Mouse (Mus musculus) stomach, embryonic 14.5 days (tissue): ENCODE results near the gene Tomm40. TPM values are rescaled to one million over a fixed set of nuclear protein-coding genes. Genes with fewer than 3 reads are reported as not detected.
A peak's percentile ranks its signal among the peaks of the same experiment; 100 is the strongest.

Experiments
- ATAC-seq: fragments of 200-750 bp; cut with Nextera tagmentation; 2 replicates; pipeline ENCODE4 v1.8.0; 2017; ENCODE audit warnings: low read depth, moderate TSS enrichment; ENCODE audit not compliant: insufficient number of reproducible peaks, insufficient read depth, low FRiP score
- H3K27ac ChIP-seq: fragments of 300-500 bp; sonication (generic); 2 replicates; pipeline ENCODE4 v1.5.1; 2014; ENCODE audit warnings: mild to moderate bottlenecking, low read length, moderate library complexity, mixed read lengths
- H3K27me3 ChIP-seq: fragments of 300-500 bp; sonication (generic); 2 replicates; pipeline ENCODE4 v1.6.1; 2014; ENCODE audit warnings: low read length, control low read depth, mixed read lengths; ENCODE audit not compliant: control insufficient read depth, insufficient read depth
- H3K36me3 ChIP-seq: fragments of 300-500 bp; sonication (generic); 2 replicates; pipeline ENCODE4 v1.6.1; 2014; ENCODE audit warnings: mild to moderate bottlenecking, control low read depth, low read length, moderate library complexity, mixed read lengths; ENCODE audit not compliant: control insufficient read depth, insufficient read depth
- H3K4me1 ChIP-seq: fragments of 300-500 bp; sonication (generic); 2 replicates; pipeline ENCODE4 v1.6.1; 2014; ENCODE audit warnings: low read length, control low read depth, mixed read lengths; ENCODE audit not compliant: control insufficient read depth, insufficient read depth
- H3K4me2 ChIP-seq: fragments of 300-500 bp; sonication (generic); replicated peaks from 2 replicates; pipeline ENCODE4 v1.6.1; 2014; ENCODE audit warnings: low read depth, low read length, control low read depth
- H3K4me3 ChIP-seq: fragments of 300-500 bp; sonication (generic); 2 replicates; pipeline ENCODE4 v1.5.1; 2014; ENCODE audit warnings: low read depth, low read length, control low read depth
- H3K9ac ChIP-seq: fragments of 300-500 bp; sonication (generic); replicated peaks from 2 replicates; pipeline ENCODE4 v1.6.1; 2014; ENCODE audit warnings: low read depth, mild to moderate bottlenecking, control low read depth, low read length, moderate library complexity, mixed read lengths
- H3K9me3 ChIP-seq: fragments of 300-500 bp; sonication (generic); 2 replicates; pipeline ENCODE4 v1.6.1; 2016; ENCODE audit warnings: low read depth, low read length, control low read depth; ENCODE audit not compliant: control insufficient read depth
- WGBS: fragments of 180-500 bp; shearing (Covaris S2); extraction: QIAGEN DNeasy Blood & Tissue Kit; methylation state at CpG from one replicate; pipeline ENCODE4 v1.1.7; 2014; 5-methylcytosine and 5-hydroxymethylcytosine counted together
- polyA plus RNA-seq: library from polyadenylated mRNA; unstranded; fragments of >200 nt; fragmentation: Nextera tagmentation; extraction: Ambion mirVana; gene quantifications from 2 replicates; pipeline ENCODE4 v1.2.1, GENCODE M21; 2014

Tomm40 gene
- polyA plus RNA-seq, 1 experiment from 2014 or later = 91.2 TPM

DNA sequence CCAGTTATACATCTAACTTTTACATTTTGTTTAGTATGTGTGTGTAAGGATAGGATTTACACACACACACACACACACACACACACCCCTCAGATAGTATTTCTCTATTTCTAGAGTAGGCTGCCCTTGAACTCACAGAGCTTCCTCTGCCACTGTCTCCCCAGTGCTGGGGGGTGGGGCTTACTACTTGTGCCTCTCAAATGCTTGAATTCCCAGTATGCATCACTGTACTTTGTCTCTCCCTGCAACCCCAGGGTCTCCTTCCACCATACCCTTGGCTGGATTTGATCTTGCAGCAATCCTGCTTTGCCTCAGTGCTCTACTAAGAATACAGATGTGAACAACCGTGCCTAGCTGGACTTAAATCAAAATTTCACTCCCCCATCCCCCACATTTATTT is 38.8 kb upstream of the Tomm40 start:
- no peaks in the 10 kb centered on the region for H3K27me3 ChIP-seq
- no peak overlapping the region for H3K27ac ChIP-seq
- H3K9ac ChIP-seq = no peak overlapping the region
- WGBS = 75% methylated on average over 1 of the region's 1 CpGs
- no peak overlapping the region for H3K4me2 ChIP-seq
- H3K4me1 ChIP-seq = peaks cover 15% of the 10 kb centered on the region; the same call in 1 of the 2 replicates
- H3K9me3 ChIP-seq = no peaks in the 10 kb centered on the region
- ATAC-seq = no peak
- H3K4me3 ChIP-seq = no peak overlapping the region
- 0 out of 2 replicates have a peak, but pooled peaks cover 4% of the 10 kb centered on the region for H3K36me3 ChIP-seq

- no peaks in the 10 kb centered on the region for H3K27me3 ChIP-seq
- peaks cover 15% of the 10 kb centered on the region; the same call in 1 of the 2 replicates for H3K4me1 ChIP-seq
- H3K27ac ChIP-seq = 0 out of 2 replicates have a peak overlapping the region, but pooled peaks have one; percentile 33
- no peak overlapping the region for H3K4me3 ChIP-seq
- ATAC-seq = no peak
- H3K36me3 ChIP-seq = 0 out of 2 replicates have a peak, but pooled peaks cover 2% of the 10 kb centered on the region
- WGBS = 69% methylated on average over 7 of the region's 7 CpGs
- H3K9me3 ChIP-seq = no peaks in the 10 kb centered on the region
- H3K4me2 ChIP-seq = no peak overlapping the region
- H3K9ac ChIP-seq = no peak overlapping the region
Observed at GRCm38 (mm10) chr7:19753587-19753986, 38.3 kb upstream of the Tomm40 start.

- Histone ChIP-seq H3K4me2 (no peak overlapping the region), H3K9ac (no peak overlapping the region), H3K27ac (no peak overlapping the region), H3K36me3 (no peaks in the 10 kb centered on the region), H3K4me3 (no peak overlapping the region), H3K4me1 (peaks cover 22% of the 10 kb centered on the region; the same call in 1 of the 2 replicates), H3K27me3 (no peaks in the 10 kb centered on the region), H3K9me3 (no peaks in the 10 kb centered on the region)
- ATAC-seq = no peak
- 75% methylated on average over 8 of the region's 8 CpGs for WGBS
Observed at GRCm38 (mm10) chr7:19752652-19753051, 37.4 kb upstream of the Tomm40 start.

DNA sequence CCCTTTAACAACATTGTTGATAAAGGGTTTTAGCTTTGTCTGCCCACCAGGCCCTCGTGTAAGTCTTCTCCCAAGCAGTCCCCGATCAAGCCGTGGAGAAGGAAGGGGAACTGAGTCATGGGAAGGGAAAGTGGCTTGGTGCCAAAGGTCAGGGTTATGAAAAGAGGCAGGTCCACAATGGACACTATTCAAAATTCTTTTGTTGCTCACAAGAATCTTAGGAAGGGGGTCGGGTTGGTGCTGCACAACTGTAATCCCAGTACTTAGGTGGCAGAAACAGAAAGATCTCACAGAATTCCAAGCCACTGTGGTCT is 35.8 kb upstream of the Tomm40 start:
- H3K4me3 ChIP-seq = no peak overlapping the region
- H3K36me3 ChIP-seq = no peaks in the 10 kb centered on the region
- peak overlapping the region; percentile 84; the same call in 1 of the 2 replicates for H3K27ac ChIP-seq
- H3K9me3 ChIP-seq = no peaks in the 10 kb centered on the region
- H3K4me2 ChIP-seq = peak overlapping the region; percentile 50; the same call in 1 of the 2 replicates
- ATAC-seq = no peak
- H3K4me1 ChIP-seq = peaks cover 35% of the 10 kb centered on the region
- 53% methylated on average over 4 of the region's 4 CpGs for WGBS
- H3K9ac ChIP-seq = no peak overlapping the region
- H3K27me3 ChIP-seq = no peaks in the 10 kb centered on the region

DNA sequence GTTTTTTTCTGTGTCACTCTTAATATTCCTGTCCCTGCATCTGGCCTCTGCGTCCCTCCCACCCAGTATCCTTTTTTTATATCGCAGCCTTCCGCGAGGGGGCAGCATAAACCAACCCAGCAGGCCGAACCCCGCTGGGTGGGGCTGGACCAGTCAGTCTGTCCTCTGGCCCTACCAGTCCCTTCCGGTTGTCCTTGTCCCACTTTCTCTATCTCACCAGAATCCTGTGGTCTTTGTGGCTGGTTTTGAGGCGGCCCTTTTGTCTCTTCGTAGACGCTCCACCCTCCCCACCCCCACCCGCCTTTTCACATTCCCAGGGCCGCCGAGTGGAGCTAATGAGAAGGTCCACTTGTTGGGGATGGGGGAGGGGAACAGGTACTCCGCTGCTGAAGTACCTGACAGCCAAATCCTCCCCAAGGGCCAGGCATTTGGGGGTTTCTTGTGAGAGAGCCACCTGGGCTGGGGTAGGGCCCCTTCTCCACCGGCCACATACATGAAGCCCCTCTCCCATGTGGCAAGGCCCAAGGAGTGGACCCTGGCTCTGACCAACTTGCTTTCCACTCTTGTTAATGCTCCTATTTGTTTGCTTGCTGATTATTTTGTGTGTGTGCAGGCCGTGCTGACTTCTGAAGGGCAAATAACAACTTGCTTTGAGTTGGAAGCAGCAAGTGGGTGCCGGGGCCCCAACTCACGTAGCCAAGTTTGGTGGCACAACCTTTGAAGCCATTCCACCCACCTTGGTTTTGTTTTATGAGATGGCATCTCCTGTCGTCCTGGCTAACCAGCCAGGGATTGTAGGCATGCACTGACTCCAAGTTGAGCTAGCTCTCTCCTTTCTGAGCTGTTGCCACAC is 35.2 kb upstream of the Tomm40 start, which contains the start of gene Nectin2:
Gene Nectin2 (minus strand): TSS at position 267 of the 853 bp plus-strand sequence.
- WGBS = 15% methylated on average over 19 of the region's 19 CpGs
- Histone ChIP-seq H3K9me3 (no peaks in the 10 kb centered on the region), H3K4me3 (peak within 1 kb of the TSS; percentile 89), H3K36me3 (no peaks in the 10 kb centered on the region; the same call in 1 of the 2 replicates), H3K27ac (peak within 1 kb of the TSS; percentile 97), H3K9ac (peak within 1 kb of the TSS; percentile 95), H3K27me3 (no peaks in the 10 kb centered on the region), H3K4me1 (peaks cover 37% of the 10 kb centered on the region), H3K4me2 (peak within 1 kb of the TSS; percentile 82)
- ATAC-seq = peak; percentile 74

GRCm38 (mm10) chr7:19749389-19750216 is 34.4 kb upstream of the Tomm40 start:
- Histone ChIP-seq H3K36me3 (no peaks in the 10 kb centered on the region; the same call in 1 of the 2 replicates), H3K4me2 (peak overlapping the region; percentile 82), H3K4me1 (peaks cover 42% of the 10 kb centered on the region), H3K4me3 (peak overlapping the region; percentile 89), H3K27me3 (no peaks in the 10 kb centered on the region), H3K27ac (peak overlapping the region; percentile 97), H3K9me3 (no peaks in the 10 kb centered on the region), H3K9ac (peak overlapping the region; percentile 95)
- under 1% methylated on average over 46 of the region's 46 CpGs for WGBS
- peak; percentile 90 for ATAC-seq

- H3K27ac ChIP-seq = peak overlapping the region; percentile 97
- H3K4me3 ChIP-seq = peak overlapping the region; percentile 89
- H3K9ac ChIP-seq = peak overlapping the region; percentile 95
- H3K4me1 ChIP-seq = peaks cover 40% of the 10 kb centered on the region
- no peaks in the 10 kb centered on the region for H3K27me3 ChIP-seq
- no peaks in the 10 kb centered on the region for H3K9me3 ChIP-seq
- peaks cover 6% of the 10 kb centered on the region for H3K36me3 ChIP-seq
- WGBS = under 1% methylated on average over 32 of the region's 32 CpGs
- no peak for ATAC-seq
- H3K4me2 ChIP-seq = peak overlapping the region; percentile 82
Observed at GRCm38 (mm10) chr7:19748219-19749195, 33.3 kb upstream of the Tomm40 start.
